Mouse (Mus musculus) kidney, embryonic 16.5 days (tissue): ENCODE data around the gene Dupd1. TPM values are rescaled to one million over a fixed set of nuclear protein-coding genes. Genes with fewer than 3 reads are reported as not detected.
A peak's percentile ranks its signal among the peaks of the same experiment; 100 is the strongest.

Experiments
- ATAC-seq: fragments of 200-750 bp; cut with Nextera tagmentation; 2 replicates; pipeline ENCODE4 v1.8.0; 2017; ENCODE audit warnings: moderate TSS enrichment; ENCODE audit not compliant: low FRiP score, low TSS enrichment
- H3K27ac ChIP-seq: fragments of 300-500 bp; sonication (generic); 2 replicates; pipeline ENCODE4 v1.5.1; 2014; ENCODE audit warnings: low read length
- H3K27me3 ChIP-seq: fragments of 300-500 bp; sonication (generic); 2 replicates; pipeline ENCODE4 v1.6.1; 2014; ENCODE audit warnings: low read length, control low read depth, mixed read lengths; ENCODE audit not compliant: insufficient read depth
- H3K36me3 ChIP-seq: fragments of 300-500 bp; sonication (generic); 2 replicates; pipeline ENCODE4 v1.6.1; 2014; ENCODE audit warnings: low read length, control low read depth, mixed read lengths; ENCODE audit not compliant: insufficient read depth
- H3K4me1 ChIP-seq: fragments of 300-500 bp; sonication (generic); 2 replicates; pipeline ENCODE4 v1.6.1; 2014; ENCODE audit warnings: low read length, control low read depth, mixed read lengths; ENCODE audit not compliant: insufficient read depth
- H3K4me2 ChIP-seq: fragments of 300-500 bp; sonication (generic); replicated peaks from 2 replicates; pipeline ENCODE4 v1.6.1; 2014; ENCODE audit warnings: low read depth, low read length
- H3K4me3 ChIP-seq: fragments of 300-500 bp; sonication (generic); 2 replicates; pipeline ENCODE4 v1.5.1; 2014; ENCODE audit warnings: mild to moderate bottlenecking, low read length
- H3K9ac ChIP-seq: fragments of 300-500 bp; sonication (generic); replicated peaks from 2 replicates; pipeline ENCODE4 v1.6.1; 2014; ENCODE audit warnings: low read length
- H3K9me3 ChIP-seq: fragments of 300-500 bp; sonication (generic); 2 replicates; pipeline ENCODE4 v1.6.1; 2016; ENCODE audit warnings: low read length, control low read depth
- WGBS: fragments of 180-500 bp; shearing (Covaris S2); extraction: QIAGEN DNeasy Blood & Tissue Kit; methylation state at CpG from one replicate; pipeline ENCODE4 v1.1.7; 2014; 5-methylcytosine and 5-hydroxymethylcytosine counted together
- polyA plus RNA-seq: library from polyadenylated mRNA; unstranded; fragments of >200 nt; fragmentation: Nextera tagmentation; extraction: Ambion mirVana; gene quantifications from 2 replicates; pipeline ENCODE4 v1.2.1, GENCODE M21; 2015

Gene Dupd1
- polyA plus RNA-seq, result 0.22 TPM in 1 of 2 replicates, not detected in the other

- Histone ChIP-seq H3K27ac (no peak within 1 kb of the TSS), H3K36me3 (no peaks in the 10 kb centered on the region), H3K27me3 (no peaks in the 10 kb centered on the region), H3K9ac (no peak within 1 kb of the TSS), H3K9me3 (no peaks in the 10 kb centered on the region), H3K4me3 (no peak within 1 kb of the TSS), H3K4me1 (no peaks in the 10 kb centered on the region; the same call in 1 of the 2 replicates), H3K4me2 (no peak within 1 kb of the TSS)
- no peak for ATAC-seq
- WGBS, result 53% methylated on average over 5 of the region's 5 CpGs
Observed at GRCm38 (mm10) chr14:21714486-21714885, at the start of gene Dupd1. Dupd1 (minus strand) TSS chr14:21714576.

- no peak overlapping the region for H3K9ac ChIP-seq
- no peaks in the 10 kb centered on the region for H3K9me3 ChIP-seq
- no peaks in the 10 kb centered on the region for H3K36me3 ChIP-seq
- no peak overlapping the region for H3K4me2 ChIP-seq
- peaks cover 7% of the 10 kb centered on the region for H3K4me1 ChIP-seq
- no peak for ATAC-seq
- WGBS, result 84% methylated on average over 3 of the region's 3 CpGs
- no peaks in the 10 kb centered on the region for H3K27me3 ChIP-seq
- no peak overlapping the region for H3K27ac ChIP-seq
- H3K4me3 ChIP-seq, result no peak overlapping the region
Observed at GRCm38 (mm10) chr14:21763736-21764135, 49.4 kb upstream of the Dupd1 start.

- ATAC-seq, result no peak
- no peak overlapping the region for H3K4me2 ChIP-seq
- peaks cover 8% of the 10 kb centered on the region for H3K4me1 ChIP-seq
- 65% methylated on average over 9 of the region's 9 CpGs for WGBS
- H3K27ac ChIP-seq, result no peak overlapping the region
- H3K9ac ChIP-seq, result no peak overlapping the region
- no peaks in the 10 kb centered on the region for H3K27me3 ChIP-seq
- H3K4me3 ChIP-seq, result no peak overlapping the region
- H3K9me3 ChIP-seq, result no peaks in the 10 kb centered on the region
- H3K36me3 ChIP-seq, result no peaks in the 10 kb centered on the region
Observed at GRCm38 (mm10) chr14:21761560-21761959, 47.2 kb upstream of the Dupd1 start.

DNA sequence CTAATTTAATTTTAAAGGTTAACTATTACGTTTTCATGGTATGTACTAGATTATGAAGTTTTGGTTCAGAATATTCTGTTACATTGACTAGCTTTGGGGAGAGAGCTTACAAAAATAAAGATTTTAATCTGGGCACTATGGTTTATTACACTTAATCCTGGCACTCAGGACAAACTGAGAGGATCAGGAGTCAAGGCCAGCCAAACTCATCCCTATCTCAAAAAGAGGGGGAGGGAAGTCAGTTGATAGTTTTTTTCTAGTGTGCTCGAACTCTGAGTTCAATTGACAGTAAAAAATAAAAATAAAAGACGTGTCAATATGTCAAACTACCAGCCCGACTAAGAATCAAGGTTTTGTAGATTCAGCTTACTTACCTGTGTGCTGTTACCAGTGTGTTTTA is 39.0 kb upstream of the Dupd1 start:
- peaks cover 15% of the 10 kb centered on the region for H3K4me1 ChIP-seq
- no peak overlapping the region for H3K27ac ChIP-seq
- no peaks in the 10 kb centered on the region for H3K27me3 ChIP-seq
- no peaks in the 10 kb centered on the region for H3K36me3 ChIP-seq
- H3K4me2 ChIP-seq, result no peak overlapping the region
- no peak overlapping the region for H3K4me3 ChIP-seq
- ATAC-seq, result no peak
- H3K9ac ChIP-seq, result no peak overlapping the region
- WGBS, result 78% methylated on average over 4 of the region's 4 CpGs
- no peaks in the 10 kb centered on the region for H3K9me3 ChIP-seq

- no peak overlapping the region for H3K27ac ChIP-seq
- H3K4me2 ChIP-seq, result peak overlapping the region; percentile 71; the same call in 1 of the 2 replicates
- no peak for ATAC-seq
- WGBS, result 82% methylated on average over 3 of the region's 3 CpGs
- no peak overlapping the region for H3K9ac ChIP-seq
- H3K4me3 ChIP-seq, result no peak overlapping the region
- no peaks in the 10 kb centered on the region for H3K36me3 ChIP-seq
- H3K9me3 ChIP-seq, result no peaks in the 10 kb centered on the region
- H3K27me3 ChIP-seq, result no peaks in the 10 kb centered on the region
- peaks cover 15% of the 10 kb centered on the region for H3K4me1 ChIP-seq
Observed at GRCm38 (mm10) chr14:21752411-21752810, 38.0 kb upstream of the Dupd1 start.

DNA sequence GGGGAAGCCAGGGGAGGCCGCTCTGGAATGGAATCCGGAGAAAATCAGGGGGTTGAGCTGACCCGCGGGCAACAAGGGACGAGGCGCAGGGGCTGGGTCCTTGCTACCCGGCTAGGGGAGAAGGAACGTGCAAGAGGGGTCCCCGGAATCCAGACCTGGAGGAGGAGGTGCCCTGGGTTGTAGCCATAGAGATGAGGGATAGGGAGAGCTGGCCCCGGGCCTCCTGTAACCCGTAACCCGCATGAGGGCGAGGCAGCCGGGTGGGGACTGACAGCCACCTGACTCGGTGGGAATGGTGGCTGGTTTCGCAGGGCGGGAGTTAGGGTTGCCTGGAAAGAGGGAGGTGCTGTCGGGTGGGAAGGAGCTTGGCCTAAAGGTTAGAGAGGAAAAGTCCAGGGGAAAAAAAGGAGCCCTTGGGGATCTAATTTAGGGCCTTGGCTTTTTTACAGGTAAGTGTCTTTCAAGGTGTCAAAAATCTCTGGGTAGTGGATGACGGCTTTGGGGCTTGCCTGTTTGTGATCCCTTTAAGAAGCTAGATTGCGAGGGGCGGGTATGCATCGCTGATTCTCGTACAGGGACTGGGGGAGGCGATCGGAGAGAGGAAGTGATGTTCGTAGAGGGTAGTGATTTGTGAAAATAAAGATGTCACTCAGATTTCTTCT is 36.6 kb upstream of the Dupd1 start, which contains the start of gene Dusp13:
TSS of gene Dusp13 (minus strand) at position 301 of the 662 bp plus-strand sequence.
- Histone ChIP-seq H3K4me2 (peak within 1 kb of the TSS; percentile 71), H3K9ac (peak within 1 kb of the TSS; percentile 92), H3K36me3 (no peaks in the 10 kb centered on the region), H3K4me1 (peaks cover 15% of the 10 kb centered on the region), H3K9me3 (no peaks in the 10 kb centered on the region), H3K4me3 (peak within 1 kb of the TSS; percentile 96), H3K27me3 (no peaks in the 10 kb centered on the region), H3K27ac (peak within 1 kb of the TSS; percentile 78)
- 0% methylated on average over 26 of the region's 26 CpGs for WGBS
- ATAC-seq, result peak; percentile 80

- 6% methylated on average over 51 of the region's 52 CpGs for WGBS
- Histone ChIP-seq H3K4me3 (peak within 1 kb of the TSS; percentile 96), H3K36me3 (no peaks in the 10 kb centered on the region), H3K9ac (peak within 1 kb of the TSS; percentile 92), H3K4me1 (peaks cover 15% of the 10 kb centered on the region), H3K4me2 (peak within 1 kb of the TSS; percentile 71), H3K9me3 (no peaks in the 10 kb centered on the region), H3K27ac (peak within 1 kb of the TSS; percentile 78), H3K27me3 (no peaks in the 10 kb centered on the region)
- ATAC-seq, result peak; percentile 77
Observed at GRCm38 (mm10) chr14:21750008-21750880, 35.9 kb upstream of the Dupd1 start, which contains the start of gene Samd8. Samd8 (plus strand) TSS chr14:21750531.

DNA sequence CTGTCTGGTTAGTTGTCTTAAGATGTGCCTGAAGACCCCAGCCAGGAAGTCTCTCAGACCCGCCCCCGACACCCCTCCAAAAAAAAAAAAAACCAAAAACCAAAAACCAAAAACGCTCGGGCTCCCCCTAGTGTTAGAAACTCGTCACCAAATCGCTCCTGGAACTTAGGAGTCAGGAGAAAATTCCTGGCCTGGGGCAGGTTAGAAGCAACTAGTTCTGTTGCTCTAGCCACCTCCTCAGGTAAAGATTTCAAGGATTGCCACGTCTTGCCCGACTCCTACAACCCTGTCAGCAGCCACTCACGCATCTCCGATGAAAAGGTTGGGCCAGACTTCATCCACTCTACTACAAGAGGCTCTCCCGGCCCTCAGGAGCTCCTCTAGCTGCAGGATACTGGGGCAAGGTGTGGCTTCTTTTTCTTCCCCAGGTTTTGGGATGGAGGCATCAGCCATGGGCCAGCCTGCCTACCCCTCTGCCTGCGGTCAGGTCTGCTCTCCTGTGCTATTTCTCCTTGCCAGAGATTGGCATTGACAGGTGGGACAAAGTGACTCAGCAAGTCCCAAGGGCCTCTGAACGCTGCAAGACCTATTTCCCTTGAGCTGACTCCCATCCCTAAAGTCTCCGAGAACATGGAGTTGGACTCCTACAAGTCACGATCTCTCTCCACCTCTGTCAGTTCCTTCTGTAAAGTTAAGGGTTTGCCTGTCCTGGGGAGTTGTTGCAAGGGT is 33.9 kb upstream of the Dupd1 start:
- Histone ChIP-seq H3K27me3 (no peaks in the 10 kb centered on the region), H3K4me2 (no peak overlapping the region), H3K4me3 (no peak overlapping the region), H3K9ac (no peak overlapping the region), H3K36me3 (no peaks in the 10 kb centered on the region), H3K9me3 (no peaks in the 10 kb centered on the region), H3K4me1 (peaks cover 12% of the 10 kb centered on the region), H3K27ac (no peak overlapping the region)
- WGBS, result 43% methylated on average over 15 of the region's 15 CpGs
- no peak for ATAC-seq

- 69% methylated on average over 14 of the region's 14 CpGs for WGBS
- Histone ChIP-seq H3K36me3 (no peaks in the 10 kb centered on the region), H3K4me3 (no peak overlapping the region), H3K27ac (no peak overlapping the region), H3K9me3 (no peaks in the 10 kb centered on the region), H3K4me1 (peaks cover 8% of the 10 kb centered on the region), H3K9ac (no peak overlapping the region), H3K27me3 (no peaks in the 10 kb centered on the region), H3K4me2 (no peak overlapping the region)
- ATAC-seq, result no peak
Observed at GRCm38 (mm10) chr14:21747436-21748141, 33.2 kb upstream of the Dupd1 start.
